Mouse (Mus musculus): ENCODE results near the gene Ush1g. TPM values are rescaled to one million over a fixed set of nuclear protein-coding genes. Genes with fewer than 3 reads are reported as not detected.
A peak's percentile ranks its signal among the peaks of the same experiment; 100 is the strongest.

Gene Ush1g
- polyA plus RNA-seq, 1 experiment from 2014 or later, result 0.29 TPM

- Histone ChIP-seq H3K4me3 (ENCODE audit: low read depth, low read length) (no peak overlapping the region), H3K27me3 (ENCODE audit: insufficient read depth, low read length) (peaks cover 38% of the 10 kb centered on the region), H3K27ac (ENCODE audit: low read depth) (no peak overlapping the region), H3K9me3 (ENCODE audit: low read length) (no peaks in the 10 kb centered on the region), H3K4me1 (ENCODE audit: insufficient read depth) (peaks cover 11% of the 10 kb centered on the region), H3K36me3 (replicated peaks; ENCODE audit: insufficient read depth, low read length) (peaks cover 16% of the 10 kb centered on the region), H3K4me2 (ENCODE audit: low read depth, low read length) (no peak overlapping the region), H3K9ac (replicated peaks) (no peak overlapping the region)
- DNase-seq (no peak), ATAC-seq (no peak)
- 77% methylated on average over 26 of the region's 27 CpGs for WGBS (ENCODE audit: insufficient replicate concordance)
- TF ChIP-seq CTCF (IDR thresholded peaks at IDR 0.05; ENCODE audit: low read depth) (no peak), EP300 (IDR thresholded peaks at IDR 0.05; ENCODE audit: low read depth) (no peak)
These were observed 52.3 kb downstream of the Ush1g start for GRCm38 (mm10) chr11:115269330-115270066.

- no peak overlapping the region for H3K9ac ChIP-seq (replicated peaks)
- H3K36me3 ChIP-seq (replicated peaks; ENCODE audit: insufficient read depth, low read length), result peaks cover 16% of the 10 kb centered on the region
- DNase-seq (no peak), ATAC-seq (no peak)
- H3K4me2 ChIP-seq (ENCODE audit: low read depth, low read length), result no peak overlapping the region
- no peak overlapping the region for H3K27ac ChIP-seq (ENCODE audit: low read depth)
- H3K27me3 ChIP-seq (ENCODE audit: insufficient read depth, low read length), result peaks cover 48% of the 10 kb centered on the region
- TF ChIP-seq CTCF (IDR thresholded peaks at IDR 0.05; ENCODE audit: low read depth) (no peak), EP300 (IDR thresholded peaks at IDR 0.05; ENCODE audit: low read depth) (no peak)
- no peaks in the 10 kb centered on the region for H3K9me3 ChIP-seq (ENCODE audit: low read length)
- WGBS (ENCODE audit: insufficient replicate concordance), result 79% methylated on average over 11 of the region's 11 CpGs
- no peak overlapping the region for H3K4me3 ChIP-seq (ENCODE audit: low read depth, low read length)
- H3K4me1 ChIP-seq (ENCODE audit: insufficient read depth), result peaks cover 7% of the 10 kb centered on the region
These were observed 53.9 kb downstream of the Ush1g start for GRCm38 (mm10) chr11:115267958-115268357.

GRCm38 (mm10) chr11:115267061-115267883, 54.6 kb downstream of the Ush1g start, which contains the start of gene Grin2c:
TSS of gene Grin2c (minus strand) at chr11:115267243.
- H3K36me3 ChIP-seq (replicated peaks; ENCODE audit: insufficient read depth, low read length), result peaks cover 16% of the 10 kb centered on the region
- peaks cover 7% of the 10 kb centered on the region for H3K4me1 ChIP-seq (ENCODE audit: insufficient read depth)
- no peak within 1 kb of the TSS for H3K27ac ChIP-seq (ENCODE audit: low read depth)
- no peak within 1 kb of the TSS for H3K9ac ChIP-seq (replicated peaks)
- H3K4me3 ChIP-seq (ENCODE audit: low read depth, low read length), result peak within 1 kb of the TSS; percentile 26
- H3K4me2 ChIP-seq (ENCODE audit: low read depth, low read length), result peak within 1 kb of the TSS; percentile 49; the same call in 1 of the 2 replicates
- DNase-seq, result no peak
- no peaks in the 10 kb centered on the region for H3K9me3 ChIP-seq (ENCODE audit: low read length)
- TF ChIP-seq EP300 (IDR thresholded peaks at IDR 0.05; ENCODE audit: low read depth), result no peak
- no peak for TF ChIP-seq CTCF (IDR thresholded peaks at IDR 0.05; ENCODE audit: low read depth)
- H3K27me3 ChIP-seq (ENCODE audit: insufficient read depth, low read length), result peaks cover 55% of the 10 kb centered on the region
- ATAC-seq, result peak; percentile 18; the same call in 1 of the 2 replicates
- 9% methylated on average over 29 of the region's 50 CpGs for WGBS (ENCODE audit: insufficient replicate concordance)

- Histone ChIP-seq H3K9me3 (ENCODE audit: low read length) (no peaks in the 10 kb centered on the region), H3K4me3 (ENCODE audit: low read depth, low read length) (peak overlapping the region; percentile 26; the same call in 1 of the 2 replicates), H3K36me3 (replicated peaks; ENCODE audit: insufficient read depth, low read length) (peaks cover 13% of the 10 kb centered on the region), H3K27ac (ENCODE audit: low read depth) (no peak overlapping the region), H3K27me3 (ENCODE audit: insufficient read depth, low read length) (peaks cover 63% of the 10 kb centered on the region), H3K4me2 (ENCODE audit: low read depth, low read length) (peak overlapping the region; percentile 49; the same call in 1 of the 2 replicates), H3K4me1 (ENCODE audit: insufficient read depth) (peaks cover 7% of the 10 kb centered on the region), H3K9ac (replicated peaks) (no peak overlapping the region)
- WGBS (ENCODE audit: insufficient replicate concordance), result 3% methylated on average over 22 of the region's 22 CpGs
- ATAC-seq, result 0 out of 2 replicates have a peak, but pooled peaks have one; percentile 4
- DNase-seq, result no peak
- no peak for TF ChIP-seq EP300 (IDR thresholded peaks at IDR 0.05; ENCODE audit: low read depth)
- no peak for TF ChIP-seq CTCF (IDR thresholded peaks at IDR 0.05; ENCODE audit: low read depth)
These were observed 55.5 kb downstream of the Ush1g start for GRCm38 (mm10) chr11:115266400-115266778.

GRCm38 (mm10) chr11:115265771-115266399, 56.0 kb downstream of the Ush1g start:
- WGBS (ENCODE audit: insufficient replicate concordance), result 6% methylated on average over 20 of the region's 20 CpGs
- peaks cover 68% of the 10 kb centered on the region for H3K27me3 ChIP-seq (ENCODE audit: insufficient read depth, low read length)
- no peak overlapping the region for H3K27ac ChIP-seq (ENCODE audit: low read depth)
- no peak for DNase-seq
- H3K9ac ChIP-seq (replicated peaks), result no peak overlapping the region
- ATAC-seq, result no peak
- peaks cover 7% of the 10 kb centered on the region for H3K4me1 ChIP-seq (ENCODE audit: insufficient read depth)
- no peak for TF ChIP-seq EP300 (IDR thresholded peaks at IDR 0.05; ENCODE audit: low read depth)
- no peak for TF ChIP-seq CTCF (IDR thresholded peaks at IDR 0.05; ENCODE audit: low read depth)
- no peak overlapping the region for H3K4me2 ChIP-seq (ENCODE audit: low read depth, low read length)
- peak overlapping the region; percentile 9; the same call in 1 of the 2 replicates for H3K4me3 ChIP-seq (ENCODE audit: low read depth, low read length)
- peaks cover 13% of the 10 kb centered on the region for H3K36me3 ChIP-seq (replicated peaks; ENCODE audit: insufficient read depth, low read length)
- no peaks in the 10 kb centered on the region for H3K9me3 ChIP-seq (ENCODE audit: low read length)

Other genes with a start within 250 kb of the Ush1g start
- gene Rab37, start 230.6 kb downstream of the Ush1g start, polyA plus RNA-seq (2015; fragmentation: Nextera tagmentation; extraction: Ambion mirVana), result 2.5 and 3.1 TPM in 2 replicates
- gene Cd300lf, start 188.0 kb downstream of the Ush1g start, polyA plus RNA-seq (2015; fragmentation: Nextera tagmentation; extraction: Ambion mirVana), result 8.5 and 9.3 TPM in 2 replicates
- 101 and 115 TPM in 2 replicates for gene Slc9a3r1, start 158.7 kb downstream of the Ush1g start, polyA plus RNA-seq (2015; fragmentation: Nextera tagmentation; extraction: Ambion mirVana)
- 5.7 and 7.1 TPM in 2 replicates for gene Tmem104, start 134.6 kb downstream of the Ush1g start, polyA plus RNA-seq (2015; fragmentation: Nextera tagmentation; extraction: Ambion mirVana)
- 16.5 and 16.7 TPM in 2 replicates for gene Nat9, start 134.2 kb downstream of the Ush1g start, polyA plus RNA-seq (2015; fragmentation: Nextera tagmentation; extraction: Ambion mirVana)
- gene Grin2c, start 54.8 kb downstream of the Ush1g start, polyA plus RNA-seq (2015; fragmentation: Nextera tagmentation; extraction: Ambion mirVana), result 0.04 and 0.09 TPM in 2 replicates
- gene Fdxr, start 45.0 kb downstream of the Ush1g start, polyA plus RNA-seq (2015; fragmentation: Nextera tagmentation; extraction: Ambion mirVana), result 7.0 and 7.3 TPM in 2 replicates
- 4.6 and 4.9 TPM in 2 replicates for gene Fads6, start 24.4 kb downstream of the Ush1g start, polyA plus RNA-seq (2015; fragmentation: Nextera tagmentation; extraction: Ambion mirVana)
- gene Otop2, start 14.9 kb downstream of the Ush1g start, polyA plus RNA-seq (2015; fragmentation: Nextera tagmentation; extraction: Ambion mirVana), result not detected in 2 replicates
- not detected in 2 replicates for gene Otop3, start 12.7 kb upstream of the Ush1g start, polyA plus RNA-seq (2015; fragmentation: Nextera tagmentation; extraction: Ambion mirVana)
- gene Hid1, start 45.7 kb upstream of the Ush1g start, polyA plus RNA-seq (2015; fragmentation: Nextera tagmentation; extraction: Ambion mirVana), result 1.1 and 1.2 TPM in 2 replicates
- gene Cdr2l, start 59.9 kb upstream of the Ush1g start, polyA plus RNA-seq (2015; fragmentation: Nextera tagmentation; extraction: Ambion mirVana), result 1.3 and 1.5 TPM in 2 replicates
- gene Mrpl58, start 81.7 kb upstream of the Ush1g start, polyA plus RNA-seq (2015; fragmentation: Nextera tagmentation; extraction: Ambion mirVana), result 88.0 and 91.6 TPM in 2 replicates
- 857 and 872 TPM in 2 replicates for gene Atp5h, start 97.9 kb upstream of the Ush1g start, polyA plus RNA-seq (2015; fragmentation: Nextera tagmentation; extraction: Ambion mirVana)
- 5.4 and 6.3 TPM in 2 replicates for gene Kctd2, start 98.1 kb upstream of the Ush1g start, polyA plus RNA-seq (2015; fragmentation: Nextera tagmentation; extraction: Ambion mirVana)
- gene Trim80, start 118.5 kb upstream of the Ush1g start, polyA plus RNA-seq (2015; fragmentation: Nextera tagmentation; extraction: Ambion mirVana), result 2.1 and 2.8 TPM in 2 replicates
- 10.4 and 11.5 TPM in 2 replicates for gene Slc16a5, start 140.4 kb upstream of the Ush1g start, polyA plus RNA-seq (2015; fragmentation: Nextera tagmentation; extraction: Ambion mirVana)
- 2.9 and 3.9 TPM in 2 replicates for gene Armc7, start 153.6 kb upstream of the Ush1g start, polyA plus RNA-seq (2015; fragmentation: Nextera tagmentation; extraction: Ambion mirVana)
- gene Nt5c, start 169.8 kb upstream of the Ush1g start, polyA plus RNA-seq (2015; fragmentation: Nextera tagmentation; extraction: Ambion mirVana), result 46.5 and 48.3 TPM in 2 replicates
- 114 and 117 TPM in 2 replicates for gene Jpt1, start 192.3 kb upstream of the Ush1g start, polyA plus RNA-seq (2015; fragmentation: Nextera tagmentation; extraction: Ambion mirVana)
- gene Sumo2, start 214.2 kb upstream of the Ush1g start, polyA plus RNA-seq (2015; fragmentation: Nextera tagmentation; extraction: Ambion mirVana), result 281 and 283 TPM in 2 replicates
- 41.8 and 46.0 TPM in 2 replicates for gene Nup85, start 242.4 kb upstream of the Ush1g start, polyA plus RNA-seq (2015; fragmentation: Nextera tagmentation; extraction: Ambion mirVana)

All from liver, postnatal 0 days (tissue).